Mouse (Mus musculus) lung, postnatal 10 days (tissue): ENCODE measurements around the gene Dusp12.

ENCODE experiments used
- DNase-seq: peaks from one replicate; pipeline ENCODE4 v3.0.0; 2021

Gene Dusp12

GRCm38 (mm10) chr1:170896651-170897281, 11.4 kb upstream of the Dusp12 start:
- no peak for DNase-seq

GRCm38 (mm10) chr1:170894603-170895602, 9.6 kb upstream of the Dusp12 start:
- peak; percentile 35 for DNase-seq

GRCm38 (mm10) chr1:170892279-170892678, 6.9 kb upstream of the Dusp12 start:
- no peak for DNase-seq

- no peak for DNase-seq
Observed at GRCm38 (mm10) chr1:170891646-170892045, 6.3 kb upstream of the Dusp12 start.

- DNase-seq: no peak
Observed at GRCm38 (mm10) chr1:170889310-170889709, 4.0 kb upstream of the Dusp12 start.

GRCm38 (mm10) chr1:170886044-170886458, 711 bp upstream of the Dusp12 start:
- no peak for DNase-seq

GRCm38 (mm10) chr1:170884390-170884789, 950 bp downstream of the Dusp12 start:
- no peak for DNase-seq

GRCm38 (mm10) chr1:170882915-170883485, 2.3 kb downstream of the Dusp12 start:
- DNase-seq: no peak

GRCm38 (mm10) chr1:170876906-170877305, 8.4 kb downstream of the Dusp12 start:
- no peak for DNase-seq

- DNase-seq: no peak
Observed at GRCm38 (mm10) chr1:170875676-170876075, 9.7 kb downstream of the Dusp12 start.

- no peak for DNase-seq
Observed at GRCm38 (mm10) chr1:170871961-170872360, 13.4 kb downstream of the Dusp12 start.

- no peak for DNase-seq
Observed at GRCm38 (mm10) chr1:170871402-170871801, 13.9 kb downstream of the Dusp12 start.

GRCm38 (mm10) chr1:170868905-170869283, 16.4 kb downstream of the Dusp12 start:
- DNase-seq: no peak

- peak; percentile 79 for DNase-seq
Observed at GRCm38 (mm10) chr1:170868107-170868904, 17.0 kb downstream of the Dusp12 start.

GRCm38 (mm10) chr1:170867691-170868105, 17.6 kb downstream of the Dusp12 start, which contains the start of gene Atf6:
Atf6 (minus strand) TSS chr1:170867771.
- DNase-seq: peak; percentile 97

- DNase-seq: peak; percentile 17
Observed at GRCm38 (mm10) chr1:170866992-170867690, 18.2 kb downstream of the Dusp12 start.

GRCm38 (mm10) chr1:170865406-170865805, 19.9 kb downstream of the Dusp12 start:
- DNase-seq: no peak

- DNase-seq: no peak
Observed at GRCm38 (mm10) chr1:170864754-170865153, 20.6 kb downstream of the Dusp12 start.

GRCm38 (mm10) chr1:170864234-170864633, 21.1 kb downstream of the Dusp12 start:
- DNase-seq: no peak

- no peak for DNase-seq
Observed at GRCm38 (mm10) chr1:170863033-170863432, 22.3 kb downstream of the Dusp12 start.

- DNase-seq: no peak
Observed at GRCm38 (mm10) chr1:170862435-170862717, 23.0 kb downstream of the Dusp12 start.
